19 mouse cellular contexts compared by ENCODE assay signal in the genomic region with DNA sequence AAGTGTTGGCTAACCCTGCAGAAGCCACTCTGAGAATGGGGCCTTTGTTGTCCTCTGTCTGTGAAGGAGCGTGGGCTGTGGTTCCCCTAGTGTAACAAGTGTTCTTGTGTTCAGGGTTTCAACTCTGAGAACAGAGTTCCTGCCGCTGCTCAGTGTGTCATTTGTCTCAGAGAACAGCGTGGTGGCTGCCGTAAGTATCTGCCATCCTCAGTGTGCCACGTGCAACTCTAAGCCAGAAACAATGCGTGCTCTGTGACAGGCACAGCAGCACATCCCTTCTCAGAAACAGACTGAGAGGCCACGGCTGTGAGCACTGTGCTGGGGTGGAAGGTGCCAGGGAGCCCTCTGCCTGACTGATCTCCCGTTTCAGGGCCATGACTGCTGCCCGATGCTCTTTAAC. TPM values are rescaled to one million over a fixed set of nuclear protein-coding genes. Genes with fewer than 3 reads are reported as not detected.
DNase-seq lines count a peak whose midpoint lies in the region; ATAC-seq and TF ChIP-seq lines count a peak whose summit lies in the region.
"Had no signal": no experiment of that assay in that cellular context is flagged by ENCODE, and none has a peak within 500 bp of the region (broad histone marks: within the 10 kb centered on the region; RNA-seq: fewer than 3 reads in every experiment).

No protein-coding gene starts in this region.

- H3K4me2 ChIP-seq in intestine, embryonic 14.5 days (ENCODE audit: low read length) = no peak overlapping the region
- H3K4me2 ChIP-seq in intestine, embryonic 15.5 days (replicated peaks) = no peak overlapping the region
- H3K4me2 ChIP-seq in midbrain, postnatal 0 days (ENCODE audit: low read depth, low read length, poor library complexity, severe bottlenecking) = no peak overlapping the region
- H3K4me2 ChIP-seq in midbrain, embryonic 14.5 days (ENCODE audit: low read length) = no peak overlapping the region
- H3K4me2 ChIP-seq: heart, embryonic 11.5 days; hindbrain, embryonic 15.5 days; midbrain, embryonic 13.5 days; neural tube, embryonic 12.5 days had no signal

- H3K27ac ChIP-seq in intestine, embryonic 14.5 days (ENCODE audit: low read depth) = no peak overlapping the region
- no peak overlapping the region for H3K27ac ChIP-seq in intestine, embryonic 15.5 days
- no peak overlapping the region for H3K27ac ChIP-seq in midbrain, postnatal 0 days (ENCODE audit: low read depth, low read length)
- no peak overlapping the region for H3K27ac ChIP-seq in midbrain, embryonic 14.5 days (replicated peaks; ENCODE audit: low read depth, low read length)
- H3K27ac ChIP-seq: hindbrain, embryonic 15.5 days; midbrain, embryonic 13.5 days; neural tube, embryonic 12.5 days had no signal

- no peak overlapping the region for H3K4me3 ChIP-seq in intestine, embryonic 14.5 days (ENCODE audit: low read depth, low read length)
- H3K4me3 ChIP-seq in intestine, embryonic 15.5 days (replicated peaks) = no peak overlapping the region
- no peak overlapping the region for H3K4me3 ChIP-seq in midbrain, postnatal 0 days (ENCODE audit: low read depth, low read length)
- H3K4me3 ChIP-seq in midbrain, embryonic 14.5 days (replicated peaks; ENCODE audit: low read depth, low read length) = no peak overlapping the region
- H3K4me3 ChIP-seq: erythroblast, embryonic 14.5 days; hindbrain, embryonic 15.5 days; midbrain, embryonic 13.5 days; neural tube, embryonic 12.5 days had no signal

- WGBS in intestine, embryonic 14.5 days = 83% methylated on average over 9 of the region's 9 CpGs
- 87% methylated on average over 9 of the region's 9 CpGs for WGBS in intestine, embryonic 15.5 days
- 81% methylated on average over 9 of the region's 9 CpGs for WGBS in midbrain, postnatal 0 days
- 89% methylated on average over 9 of the region's 9 CpGs for WGBS in midbrain, embryonic 14.5 days

- no peaks in the 10 kb centered on the region for H3K4me1 ChIP-seq in intestine, embryonic 14.5 days (replicated peaks; ENCODE audit: control insufficient read depth, insufficient read depth, low read length)
- H3K4me1 ChIP-seq in intestine, embryonic 15.5 days (replicated peaks) = no peaks in the 10 kb centered on the region
- no peaks in the 10 kb centered on the region for H3K4me1 ChIP-seq in midbrain, postnatal 0 days (ENCODE audit: insufficient read depth, low read length)
- no peaks in the 10 kb centered on the region for H3K4me1 ChIP-seq in midbrain, embryonic 14.5 days (ENCODE audit: control insufficient read depth, insufficient read depth, low read length)
- H3K4me1 ChIP-seq: hindbrain, embryonic 15.5 days; midbrain, embryonic 13.5 days; neural tube, embryonic 12.5 days had no signal

- H3K36me3 ChIP-seq in intestine, embryonic 14.5 days (ENCODE audit: control insufficient read depth, insufficient read depth, low read length) = peaks cover 85% of the 10 kb centered on the region
- H3K36me3 ChIP-seq in intestine, embryonic 15.5 days = peaks cover 38% of the 10 kb centered on the region
- H3K36me3 ChIP-seq in midbrain, postnatal 0 days (ENCODE audit: insufficient read depth, low read length) = peaks cover 87% of the 10 kb centered on the region
- peaks cover 96% of the 10 kb centered on the region for H3K36me3 ChIP-seq in midbrain, embryonic 14.5 days (ENCODE audit: control insufficient read depth, insufficient read depth, low read length)

- no peak for DNase-seq in intestine, embryonic 14.5 days (ENCODE audit: low spot score)
- DNase-seq in midbrain, postnatal 0 days (ENCODE audit: low spot score) = peak; percentile 29
- no peak for DNase-seq in midbrain, embryonic 14.5 days
- DNase-seq in layer of hippocampus, adult 9-11 months = peak; percentile 86
- DNase-seq in telencephalon, adult 2 months (ENCODE audit: low read depth, low spot score) = peak; percentile 85
- DNase-seq in embryo, embryonic 10.5 days (ENCODE audit: low spot score) = no peak
- DNase-seq: adrenal gland, postnatal 36 days; gastrocnemius, postnatal 25 days; liver, postnatal 0 days; lung, postnatal 4 days; thymus, postnatal 14 days had no signal

- no peaks in the 10 kb centered on the region for H3K27me3 ChIP-seq in intestine, embryonic 14.5 days (replicated peaks; ENCODE audit: control insufficient read depth, insufficient read depth, low read length)
- no peaks in the 10 kb centered on the region for H3K27me3 ChIP-seq in intestine, embryonic 15.5 days (replicated peaks)
- H3K27me3 ChIP-seq in midbrain, postnatal 0 days (ENCODE audit: insufficient read depth, low read length) = no peaks in the 10 kb centered on the region
- H3K27me3 ChIP-seq in midbrain, embryonic 14.5 days (ENCODE audit: control insufficient read depth, insufficient read depth, low read length) = no peaks in the 10 kb centered on the region
- H3K27me3 ChIP-seq: hindbrain, embryonic 15.5 days; midbrain, embryonic 13.5 days; neural tube, embryonic 12.5 days had no signal

- ATAC-seq in intestine, embryonic 14.5 days (replicated peaks; ENCODE audit: low FRiP score, low TSS enrichment, low read depth) = 0 out of 2 replicates have a peak, but pooled peaks have one; percentile 26
- ATAC-seq in intestine, embryonic 15.5 days = no peak; the same call in 1 of the 2 replicates
- ATAC-seq in midbrain, postnatal 0 days (ENCODE audit: low FRiP score) = peak; percentile 48; the same call in 1 of the 2 replicates
- ATAC-seq in midbrain, embryonic 14.5 days (ENCODE audit: low FRiP score, low TSS enrichment) = no peak
- ATAC-seq: liver, postnatal 0 days; midbrain, embryonic 13.5 days had no signal

- H3K9me3 ChIP-seq in intestine, embryonic 14.5 days (ENCODE audit: control insufficient read depth, low read length) = no peaks in the 10 kb centered on the region
- H3K9me3 ChIP-seq in intestine, embryonic 15.5 days = no peaks in the 10 kb centered on the region
- no peaks in the 10 kb centered on the region for H3K9me3 ChIP-seq in midbrain, postnatal 0 days (ENCODE audit: low read length)
- H3K9me3 ChIP-seq in midbrain, embryonic 14.5 days (ENCODE audit: control insufficient read depth, low read length) = no peaks in the 10 kb centered on the region
- H3K9me3 ChIP-seq: hindbrain, embryonic 15.5 days; midbrain, embryonic 13.5 days; neural tube, embryonic 12.5 days had no signal

- no peak for TF ChIP-seq CTCF in midbrain, postnatal 0 days (IDR thresholded peaks at IDR 0.05)

- H3K9ac ChIP-seq in intestine, embryonic 14.5 days (ENCODE audit: low read length) = no peak overlapping the region
- H3K9ac ChIP-seq in intestine, embryonic 15.5 days = no peak overlapping the region
- no peak overlapping the region for H3K9ac ChIP-seq in midbrain, postnatal 0 days (replicated peaks; ENCODE audit: low read length, poor library complexity, severe bottlenecking)
- H3K9ac ChIP-seq in midbrain, embryonic 14.5 days (replicated peaks; ENCODE audit: low read length) = no peak overlapping the region
- H3K9ac ChIP-seq: hindbrain, embryonic 15.5 days; liver, postnatal 0 days; midbrain, embryonic 13.5 days; neural tube, embryonic 12.5 days had no signal

RNA-seq across cellular contexts. Expression of gene Arpc1b, which starts 9.7 kb away (rescaled TPM):
- 281 and 305 TPM in 2 replicates for polyA plus RNA-seq in intestine, embryonic 14.5 days (2014; fragmentation: Nextera tagmentation; extraction: Ambion mirVana)
- polyA plus RNA-seq in intestine, embryonic 15.5 days (2015; fragmentation: Nextera tagmentation; extraction: Ambion mirVana) = 554 and 591 TPM in 2 replicates
- 32.4 TPM in 2 replicates for total RNA-seq in midbrain, postnatal 0 days (2014; rRNA removed)
- 53.7 and 56.0 TPM in 2 replicates for polyA plus RNA-seq in midbrain, postnatal 0 days (2015; fragmentation: Nextera tagmentation; extraction: Ambion mirVana)
- polyA plus RNA-seq in midbrain, embryonic 14.5 days (2014; fragmentation: Nextera tagmentation; extraction: Ambion mirVana) = 23.9 and 39.4 TPM in 2 replicates

RNA-seq across cellular contexts. Expression of gene Kpna7, which starts 20.5 kb away (rescaled TPM):
- polyA plus RNA-seq in intestine, embryonic 14.5 days (2014; fragmentation: Nextera tagmentation; extraction: Ambion mirVana) = 0.07 TPM in 1 of 2 replicates, not detected in the other
- polyA plus RNA-seq in intestine, embryonic 15.5 days (2015; fragmentation: Nextera tagmentation; extraction: Ambion mirVana) = 0.21 and 0.38 TPM in 2 replicates
- not detected in 2 replicates for total RNA-seq in midbrain, postnatal 0 days (2014; rRNA removed)
- not detected in 2 replicates for polyA plus RNA-seq in midbrain, postnatal 0 days (2015; fragmentation: Nextera tagmentation; extraction: Ambion mirVana)
- polyA plus RNA-seq in midbrain, embryonic 14.5 days (2014; fragmentation: Nextera tagmentation; extraction: Ambion mirVana) = not detected in 2 replicates
- total RNA-seq: adrenal gland, postnatal 36 days; gastrocnemius, postnatal 25 days; left cerebral cortex, postnatal 36 days had no signal
- polyA plus RNA-seq: erythroblast, embryonic 14.5 days; heart, embryonic 11.5 days; hindbrain, embryonic 15.5 days; kidney, embryonic 16.5 days; liver, postnatal 0 days; midbrain, embryonic 13.5 days; neural tube, embryonic 12.5 days had no signal

RNA-seq across cellular contexts. Expression of gene Arpc1a, which starts 20.7 kb away (rescaled TPM):
- 147 and 154 TPM in 2 replicates for polyA plus RNA-seq in intestine, embryonic 14.5 days (2014; fragmentation: Nextera tagmentation; extraction: Ambion mirVana)
- polyA plus RNA-seq in intestine, embryonic 15.5 days (2015; fragmentation: Nextera tagmentation; extraction: Ambion mirVana) = 130 and 134 TPM in 2 replicates
- total RNA-seq in midbrain, postnatal 0 days (2014; rRNA removed) = 148 and 151 TPM in 2 replicates
- polyA plus RNA-seq in midbrain, postnatal 0 days (2015; fragmentation: Nextera tagmentation; extraction: Ambion mirVana) = 238 and 244 TPM in 2 replicates
- 268 and 288 TPM in 2 replicates for polyA plus RNA-seq in midbrain, embryonic 14.5 days (2014; fragmentation: Nextera tagmentation; extraction: Ambion mirVana)

RNA-seq across cellular contexts. Expression of gene Pdap1, which starts 35.7 kb away (rescaled TPM):
- 85.9 and 98.7 TPM in 2 replicates for polyA plus RNA-seq in intestine, embryonic 14.5 days (2014; fragmentation: Nextera tagmentation; extraction: Ambion mirVana)
- polyA plus RNA-seq in intestine, embryonic 15.5 days (2015; fragmentation: Nextera tagmentation; extraction: Ambion mirVana) = 77.0 and 87.1 TPM in 2 replicates
- 47.7 TPM in 2 replicates for total RNA-seq in midbrain, postnatal 0 days (2014; rRNA removed)
- 120 and 141 TPM in 2 replicates for polyA plus RNA-seq in midbrain, postnatal 0 days (2015; fragmentation: Nextera tagmentation; extraction: Ambion mirVana)
- 101 and 121 TPM in 2 replicates for polyA plus RNA-seq in midbrain, embryonic 14.5 days (2014; fragmentation: Nextera tagmentation; extraction: Ambion mirVana)

RNA-seq across cellular contexts. Expression of gene Bud31, which starts 35.8 kb away (rescaled TPM):
- 187 and 188 TPM in 2 replicates for polyA plus RNA-seq in intestine, embryonic 14.5 days (2014; fragmentation: Nextera tagmentation; extraction: Ambion mirVana)
- 176 and 185 TPM in 2 replicates for polyA plus RNA-seq in intestine, embryonic 15.5 days (2015; fragmentation: Nextera tagmentation; extraction: Ambion mirVana)
- 80.7 and 98.1 TPM in 2 replicates for total RNA-seq in midbrain, postnatal 0 days (2014; rRNA removed)
- 151 and 158 TPM in 2 replicates for polyA plus RNA-seq in midbrain, postnatal 0 days (2015; fragmentation: Nextera tagmentation; extraction: Ambion mirVana)
- polyA plus RNA-seq in midbrain, embryonic 14.5 days (2014; fragmentation: Nextera tagmentation; extraction: Ambion mirVana) = 196 and 205 TPM in 2 replicates

Comparison
In these comparisons a context has a peak if more than half of its experiments do, and no peak if none do; other contexts are left out.
1. ATAC-seq: peak in intestine, embryonic 14.5 days (single experiment) and midbrain, postnatal 0 days (single experiment); none in intestine, embryonic 15.5 days (single experiment) and midbrain, embryonic 14.5 days (single experiment).
2. DNase-seq: peak in midbrain, postnatal 0 days (single experiment), layer of hippocampus, adult 9-11 months (single experiment) and telencephalon, adult 2 months (single experiment); none in intestine, embryonic 14.5 days (single experiment), midbrain, embryonic 14.5 days (single experiment) and embryo, embryonic 10.5 days (single experiment).